Mouse (Mus musculus) lung, postnatal 0 days (tissue): ENCODE results near the gene Ccdc13. TPM values are rescaled to one million over a fixed set of nuclear protein-coding genes. Genes with fewer than 3 reads are reported as not detected.
A peak's percentile ranks its signal among the peaks of the same experiment; 100 is the strongest.

Experiments
- ATAC-seq: fragments of 200-750 bp; cut with Nextera tagmentation; 2 replicates; pipeline ENCODE4 v1.8.0; 2017; ENCODE audit warnings: moderate library complexity
- DNase-seq: peaks from one replicate; pipeline ENCODE4 v3.0.0-alpha.2; 2016; ENCODE audit warnings: low spot score
- H3K27ac ChIP-seq: fragments of 300-500 bp; sonication (generic); 2 replicates; pipeline ENCODE4 v1.5.1; 2014; ENCODE audit warnings: antibody characterized with exemption, mild to moderate bottlenecking, low read length, mixed read lengths
- H3K27me3 ChIP-seq: fragments of 300-500 bp; sonication (generic); replicated peaks from 2 replicates; pipeline ENCODE4 v1.6.1; 2014; ENCODE audit warnings: low read length, mixed read lengths; ENCODE audit not compliant: insufficient read depth
- H3K36me3 ChIP-seq: fragments of 300-500 bp; sonication (generic); 2 replicates; pipeline ENCODE4 v1.6.1; 2014; ENCODE audit warnings: low read length, mixed read lengths; ENCODE audit not compliant: insufficient read depth
- H3K4me1 ChIP-seq: fragments of 300-500 bp; sonication (generic); 2 replicates; pipeline ENCODE4 v1.6.1; 2014; ENCODE audit warnings: antibody characterized with exemption, low read depth, low read length, mixed read lengths; ENCODE audit not compliant: insufficient read depth
- H3K4me2 ChIP-seq: fragments of 300-500 bp; sonication (generic); replicated peaks from 2 replicates; pipeline ENCODE4 v1.6.1; 2014; ENCODE audit warnings: low read depth, mild to moderate bottlenecking, low read length, moderate library complexity, mixed read lengths
- H3K4me3 ChIP-seq: fragments of 300-500 bp; sonication (generic); 2 replicates; pipeline ENCODE4 v1.5.1; 2014; ENCODE audit warnings: low read depth, low read length
- H3K9ac ChIP-seq: fragments of 300-500 bp; sonication (generic); replicated peaks from 2 replicates; pipeline ENCODE4 v1.6.1; 2014; ENCODE audit warnings: low read depth, mild to moderate bottlenecking
- H3K9me3 ChIP-seq: fragments of 300-500 bp; sonication (generic); 2 replicates; pipeline ENCODE4 v1.6.1; 2016; ENCODE audit warnings: low read length, mixed read lengths
- CTCF ChIP-seq: IDR thresholded peaks from 2 replicates; pipeline ENCODE4 v1.5.1; 2016; ENCODE audit warnings: antibody characterized with exemption, mild to moderate bottlenecking
- EP300 ChIP-seq: IDR thresholded peaks from 2 replicates; pipeline ENCODE4 v1.6.1; 2016; ENCODE audit warnings: antibody characterized with exemption, mild to moderate bottlenecking, control low read depth
- WGBS: fragments of 180-500 bp; shearing (Covaris S2); extraction: QIAGEN DNeasy Blood & Tissue Kit; methylation state at CpG from one replicate; pipeline ENCODE4 v1.1.7; 2014; 5-methylcytosine and 5-hydroxymethylcytosine counted together
- polyA plus RNA-seq: library from polyadenylated mRNA; unstranded; fragments of >200 nt; fragmentation: Nextera tagmentation; extraction: Ambion mirVana; gene quantifications from 2 replicates; pipeline ENCODE4 v1.2.1, GENCODE M21; 2015

The Ccdc13 gene
- polyA plus RNA-seq, 1 experiment from 2014 or later, result 1.8 TPM

DNA sequence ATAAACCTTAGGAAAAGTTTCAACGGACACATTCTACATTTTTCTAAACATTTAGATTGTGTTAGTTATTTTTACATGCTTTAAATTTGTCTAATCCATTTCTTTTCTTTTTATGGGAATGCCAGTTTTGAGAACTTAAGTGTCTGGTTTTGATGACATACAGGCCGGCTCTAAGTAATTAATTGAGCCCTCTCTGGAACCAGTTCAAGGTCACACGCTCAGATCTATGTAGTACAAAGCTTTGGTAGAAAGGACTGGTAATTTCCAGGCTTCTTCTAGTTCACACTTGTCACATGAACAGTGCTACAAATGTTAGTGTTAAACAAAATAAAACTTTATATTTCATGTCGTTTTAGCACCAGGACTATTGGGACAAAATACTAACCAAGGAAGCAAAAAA, 25.6 kb upstream of the Ccdc13 start:
- peak; percentile 43 for DNase-seq
- H3K4me1 ChIP-seq, result no peaks in the 10 kb centered on the region; the same call in 1 of the 2 replicates
- 40% methylated on average over 4 of the region's 4 CpGs for WGBS
- no peak overlapping the region for H3K4me2 ChIP-seq
- no peak overlapping the region for H3K4me3 ChIP-seq
- peak overlapping the region; percentile 54; the same call in 1 of the 2 replicates for H3K27ac ChIP-seq
- no peak overlapping the region for H3K9ac ChIP-seq
- ATAC-seq, result peak; percentile 34; the same call in 1 of the 2 replicates
- no peaks in the 10 kb centered on the region for H3K27me3 ChIP-seq
- no peak for TF ChIP-seq EP300
- no peak for TF ChIP-seq CTCF
- H3K9me3 ChIP-seq, result no peaks in the 10 kb centered on the region
- H3K36me3 ChIP-seq, result no peaks in the 10 kb centered on the region

DNA sequence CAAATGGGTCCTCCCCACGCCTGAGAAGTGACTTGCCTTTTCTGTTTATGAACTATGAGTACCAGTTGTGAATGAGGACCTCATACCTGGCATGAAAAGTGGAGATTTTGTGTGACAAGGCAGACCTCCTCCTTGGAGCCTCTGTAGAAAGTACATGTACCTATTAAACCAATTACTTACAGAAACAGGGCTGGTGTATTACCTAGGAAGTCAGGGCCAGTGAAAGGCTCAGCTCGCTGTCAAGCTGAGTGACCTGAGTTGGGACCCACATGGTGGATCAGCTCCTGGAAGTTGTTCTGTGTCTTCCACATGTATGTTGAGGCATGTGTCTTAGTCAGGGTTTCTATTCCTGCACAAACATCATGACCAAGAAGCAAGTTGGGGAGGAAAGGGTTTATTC, 21.7 kb upstream of the Ccdc13 start:
- Histone ChIP-seq H3K4me3 (no peak overlapping the region), H3K9me3 (no peaks in the 10 kb centered on the region), H3K36me3 (no peaks in the 10 kb centered on the region), H3K27me3 (no peaks in the 10 kb centered on the region), H3K27ac (no peak overlapping the region), H3K9ac (no peak overlapping the region), H3K4me2 (no peak overlapping the region), H3K4me1 (0 out of 2 replicates have a peak, but pooled peaks cover 3% of the 10 kb centered on the region)
- no peak for ATAC-seq
- WGBS, result 78% methylated on average over 2 of the region's 2 CpGs
- TF ChIP-seq EP300 (no peak), CTCF (no peak)
- no peak for DNase-seq

DNA sequence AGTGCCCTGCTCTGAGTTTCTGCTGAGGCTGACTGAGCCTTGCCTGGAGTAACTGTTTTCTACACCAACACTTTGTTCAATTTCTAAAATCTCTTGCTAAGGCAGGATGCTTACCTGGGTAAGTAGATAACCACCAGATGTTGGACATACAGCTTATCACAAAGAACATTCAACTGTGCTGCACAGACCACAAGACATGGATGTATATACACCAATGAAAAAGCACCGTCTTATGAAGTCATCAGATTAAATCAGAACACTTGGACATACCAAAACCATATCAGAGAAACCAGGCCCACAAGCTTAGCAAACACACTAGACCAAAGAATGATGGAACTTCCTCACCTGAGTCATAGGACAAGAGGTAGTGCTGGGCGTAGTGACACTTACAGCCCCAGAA, 20.1 kb upstream of the Ccdc13 start:
- no peak for ATAC-seq
- Histone ChIP-seq H3K36me3 (no peaks in the 10 kb centered on the region), H3K9ac (no peak overlapping the region), H3K4me1 (0 out of 2 replicates have a peak, but pooled peaks cover 3% of the 10 kb centered on the region), H3K9me3 (no peaks in the 10 kb centered on the region), H3K27ac (no peak overlapping the region), H3K4me3 (no peak overlapping the region), H3K27me3 (no peaks in the 10 kb centered on the region), H3K4me2 (no peak overlapping the region)
- WGBS, result 93% methylated on average over 2 of the region's 2 CpGs
- TF ChIP-seq EP300 (no peak), CTCF (no peak)
- DNase-seq, result no peak

- Histone ChIP-seq H3K27ac (peak within 1 kb of the TSS; percentile 98), H3K9me3 (no peaks in the 10 kb centered on the region), H3K36me3 (no peaks in the 10 kb centered on the region), H3K4me2 (peak within 1 kb of the TSS; percentile 75), H3K9ac (peak within 1 kb of the TSS; percentile 80), H3K4me1 (0 out of 2 replicates have a peak, but pooled peaks cover 3% of the 10 kb centered on the region), H3K27me3 (no peaks in the 10 kb centered on the region), H3K4me3 (peak within 1 kb of the TSS; percentile 83)
- WGBS, result 16% methylated on average over 6 of the region's 6 CpGs
- TF ChIP-seq EP300 (0 out of 2 replicates have a peak, but pooled peaks have one; percentile 15), CTCF (no peak)
- ATAC-seq, result no peak
- no peak for DNase-seq
These were observed 18.9 kb upstream of the Ccdc13 start, which contains the start of gene Higd1a for GRCm38 (mm10) chr9:121858153-121858488. Gene Higd1a, minus strand, starts transcription at chr9:121858362.

GRCm38 (mm10) chr9:121857474-121858152, 18.4 kb upstream of the Ccdc13 start:
- Histone ChIP-seq H3K36me3 (no peaks in the 10 kb centered on the region), H3K4me2 (peak overlapping the region; percentile 75), H3K4me3 (peak overlapping the region; percentile 83), H3K4me1 (0 out of 2 replicates have a peak, but pooled peaks cover 3% of the 10 kb centered on the region), H3K27ac (peak overlapping the region; percentile 98), H3K27me3 (no peaks in the 10 kb centered on the region), H3K9ac (peak overlapping the region; percentile 80), H3K9me3 (no peaks in the 10 kb centered on the region)
- peak; percentile 55 for TF ChIP-seq CTCF
- no peak for TF ChIP-seq EP300
- peak; percentile 99 for DNase-seq
- peak; percentile 97 for ATAC-seq
- WGBS, result under 1% methylated on average over 63 of the region's 70 CpGs

DNA sequence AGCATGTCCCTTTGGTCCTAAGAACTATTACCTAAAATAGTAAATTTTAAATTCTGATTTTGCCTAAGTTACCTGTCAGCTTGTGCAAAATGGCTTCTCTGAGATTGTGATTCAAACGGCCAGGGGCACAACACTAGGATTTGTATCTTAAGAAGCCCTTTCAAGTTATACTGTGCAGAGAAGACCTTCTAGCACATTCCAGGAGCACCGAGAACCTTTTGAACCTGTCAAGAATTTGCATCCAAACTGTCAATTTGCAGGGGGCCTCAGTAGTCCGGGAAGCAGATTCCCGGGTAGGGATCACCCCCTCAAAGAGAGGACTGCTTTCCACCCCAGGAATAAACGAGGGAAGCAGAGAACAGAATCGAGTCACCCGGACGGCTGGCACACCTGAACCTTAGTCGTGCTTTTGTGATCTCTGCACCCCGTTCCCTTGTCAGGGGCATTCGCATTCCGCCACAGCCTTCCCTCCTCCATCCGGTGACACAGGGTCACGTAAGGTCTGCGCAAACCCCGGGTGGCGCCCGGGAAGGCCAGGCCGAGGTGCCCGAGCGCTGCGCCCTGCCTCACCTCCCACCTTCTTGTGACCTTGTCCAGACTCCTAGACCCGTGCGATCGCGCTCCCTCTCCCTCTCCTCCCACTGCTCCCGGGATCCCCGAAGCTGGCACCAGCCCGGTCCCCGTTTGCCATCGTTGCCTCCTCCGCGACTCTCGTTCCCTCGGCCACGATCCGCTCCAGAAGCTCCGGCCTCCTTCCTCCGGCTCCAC, 17.6 kb upstream of the Ccdc13 start:
- DNase-seq (peak; percentile 50), ATAC-seq (peak; percentile 12)
- H3K9me3 ChIP-seq, result no peaks in the 10 kb centered on the region
- no peak for TF ChIP-seq EP300
- TF ChIP-seq CTCF, result no peak
- H3K4me2 ChIP-seq, result peak overlapping the region; percentile 75
- 0 out of 2 replicates have a peak, but pooled peaks cover 3% of the 10 kb centered on the region for H3K4me1 ChIP-seq
- H3K27ac ChIP-seq, result peak overlapping the region; percentile 98
- 2% methylated on average over 32 of the region's 39 CpGs for WGBS
- peak overlapping the region; percentile 80 for H3K9ac ChIP-seq
- peak overlapping the region; percentile 83 for H3K4me3 ChIP-seq
- H3K36me3 ChIP-seq, result peaks cover 2% of the 10 kb centered on the region; the same call in 1 of the 2 replicates
- no peaks in the 10 kb centered on the region for H3K27me3 ChIP-seq
